Mouse (Mus musculus): Measurements from ENCODE around the gene Rbm33. TPM values are rescaled to one million over a fixed set of nuclear protein-coding genes. Genes with fewer than 3 reads are reported as not detected.
A peak's percentile ranks its signal among the peaks of the same experiment; 100 is the strongest.

Rbm33 gene
- 9.9 and 10.0 TPM in 2 replicates for polyA plus RNA-seq (2015; fragmentation: Nextera tagmentation; extraction: Ambion mirVana)

- ATAC-seq, result peak; percentile 96
- H3K4me3 ChIP-seq (replicated peaks), result peak within 1 kb of the TSS; percentile 97
- peaks cover 11% of the 10 kb centered on the region for H3K4me1 ChIP-seq (replicated peaks)
- peak within 1 kb of the TSS; percentile 69 for H3K4me2 ChIP-seq (replicated peaks)
- peak within 1 kb of the TSS; percentile 100 for H3K27ac ChIP-seq
- under 1% methylated on average over 76 of the region's 76 CpGs for WGBS
- H3K9ac ChIP-seq, result peak within 1 kb of the TSS; percentile 100
- H3K36me3 ChIP-seq, result no peaks in the 10 kb centered on the region
- no peaks in the 10 kb centered on the region for H3K27me3 ChIP-seq (replicated peaks)
- H3K9me3 ChIP-seq, result no peaks in the 10 kb centered on the region
These were observed at the start of gene Rbm33 for GRCm38 (mm10) chr5:28316722-28317245. TSS of gene Rbm33 (plus strand) at chr5:28317121.

GRCm38 (mm10) chr5:28267576-28267975 lies 49.3 kb upstream of the Rbm33 start:
- Histone ChIP-seq H3K4me3 (replicated peaks) (no peak overlapping the region), H3K36me3 (no peaks in the 10 kb centered on the region), H3K9ac (no peak overlapping the region), H3K4me2 (replicated peaks) (no peak overlapping the region), H3K4me1 (replicated peaks) (no peaks in the 10 kb centered on the region), H3K27me3 (replicated peaks) (no peaks in the 10 kb centered on the region), H3K27ac (no peak overlapping the region), H3K9me3 (no peaks in the 10 kb centered on the region)
- no peak for ATAC-seq
- WGBS, result 31% methylated on average over 2 of the region's 2 CpGs

DNA sequence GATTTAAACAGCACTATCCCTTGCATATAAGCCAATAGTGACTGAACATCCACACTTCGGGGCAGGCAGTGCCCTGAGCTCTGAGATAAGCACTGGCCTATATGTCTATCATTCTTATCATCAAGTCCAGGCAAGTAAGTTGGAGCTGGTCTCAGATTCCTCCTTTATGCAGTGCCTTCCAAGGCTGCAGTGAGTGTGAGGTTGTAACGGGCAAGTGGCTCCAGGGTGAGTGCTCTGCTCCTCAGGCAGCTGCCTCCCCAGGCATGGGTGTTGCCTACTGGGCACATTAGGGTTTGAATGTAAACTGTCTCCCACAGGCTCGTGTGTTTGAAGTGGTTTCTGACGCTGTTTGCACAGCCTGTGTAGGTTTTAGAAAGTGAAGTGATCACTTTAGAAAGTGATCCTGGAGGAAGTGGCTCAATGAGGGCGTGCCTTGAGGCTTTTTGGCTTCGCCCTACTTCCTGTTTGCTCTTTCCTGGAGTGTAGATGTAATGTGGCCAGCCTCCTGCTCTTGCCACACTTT lies 47.4 kb upstream of the Rbm33 start:
- Histone ChIP-seq H3K4me3 (replicated peaks) (no peak overlapping the region), H3K9ac (no peak overlapping the region), H3K27ac (no peak overlapping the region), H3K4me2 (replicated peaks) (no peak overlapping the region), H3K9me3 (no peaks in the 10 kb centered on the region), H3K36me3 (no peaks in the 10 kb centered on the region), H3K27me3 (replicated peaks) (no peaks in the 10 kb centered on the region), H3K4me1 (replicated peaks) (no peaks in the 10 kb centered on the region)
- ATAC-seq, result no peak
- WGBS, result 47% methylated on average over 6 of the region's 6 CpGs

GRCm38 (mm10) chr5:28272836-28273235 lies 44.1 kb upstream of the Rbm33 start:
- no peak for ATAC-seq
- no peak overlapping the region for H3K4me3 ChIP-seq (replicated peaks)
- 0 out of 2 replicates have a peak, but pooled peaks cover 2% of the 10 kb centered on the region for H3K4me1 ChIP-seq (replicated peaks)
- no peaks in the 10 kb centered on the region for H3K36me3 ChIP-seq
- H3K9ac ChIP-seq, result no peak overlapping the region
- WGBS, result 69% methylated on average over 2 of the region's 2 CpGs
- no peaks in the 10 kb centered on the region for H3K27me3 ChIP-seq (replicated peaks)
- H3K4me2 ChIP-seq (replicated peaks), result no peak overlapping the region
- no peak overlapping the region for H3K27ac ChIP-seq
- no peaks in the 10 kb centered on the region for H3K9me3 ChIP-seq

GRCm38 (mm10) chr5:28277279-28277678 lies 39.6 kb upstream of the Rbm33 start:
- peak; percentile 80 for ATAC-seq
- Histone ChIP-seq H3K9ac (no peak overlapping the region), H3K4me3 (replicated peaks) (no peak overlapping the region), H3K27me3 (replicated peaks) (no peaks in the 10 kb centered on the region), H3K9me3 (no peaks in the 10 kb centered on the region), H3K36me3 (no peaks in the 10 kb centered on the region), H3K4me2 (replicated peaks) (no peak overlapping the region), H3K4me1 (replicated peaks) (0 out of 2 replicates have a peak, but pooled peaks cover 2% of the 10 kb centered on the region), H3K27ac (no peak overlapping the region)
- 25% methylated on average over 2 of the region's 2 CpGs for WGBS

DNA sequence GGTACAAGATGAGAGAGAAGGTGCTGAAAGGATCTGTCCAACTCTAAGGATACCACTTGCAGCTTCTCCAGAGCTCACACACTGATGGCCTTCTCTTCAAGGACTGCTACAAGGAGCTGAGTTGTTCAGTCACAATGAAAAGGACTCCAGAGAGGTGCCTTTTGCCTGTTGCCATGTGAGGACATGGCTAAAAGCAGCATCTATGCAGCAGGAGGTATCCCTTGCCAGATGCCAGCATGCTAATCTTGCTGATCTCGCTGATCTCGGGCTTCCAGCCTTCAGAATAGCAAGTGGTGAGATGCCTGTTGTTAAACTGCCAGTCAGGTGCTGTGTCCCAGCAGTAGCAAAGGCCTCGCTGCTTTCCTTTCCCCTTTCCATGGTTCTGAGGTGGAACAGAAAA lies 27.8 kb upstream of the Rbm33 start:
- Histone ChIP-seq H3K4me3 (replicated peaks) (no peak overlapping the region), H3K4me1 (replicated peaks) (no peaks in the 10 kb centered on the region), H3K27me3 (replicated peaks) (no peaks in the 10 kb centered on the region), H3K4me2 (replicated peaks) (no peak overlapping the region), H3K27ac (no peak overlapping the region), H3K36me3 (no peaks in the 10 kb centered on the region), H3K9me3 (no peaks in the 10 kb centered on the region), H3K9ac (no peak overlapping the region)
- WGBS, result 56% methylated on average over 3 of the region's 3 CpGs
- no peak for ATAC-seq

- no peaks in the 10 kb centered on the region for H3K9me3 ChIP-seq
- no peak overlapping the region for H3K4me3 ChIP-seq (replicated peaks)
- no peaks in the 10 kb centered on the region for H3K27me3 ChIP-seq (replicated peaks)
- peak; percentile 81 for ATAC-seq
- no peak overlapping the region for H3K9ac ChIP-seq
- 39% methylated on average over 1 of the region's 1 CpGs for WGBS
- H3K4me1 ChIP-seq (replicated peaks), result no peaks in the 10 kb centered on the region
- no peaks in the 10 kb centered on the region for H3K36me3 ChIP-seq
- peak overlapping the region; percentile 60 for H3K27ac ChIP-seq
- no peak overlapping the region for H3K4me2 ChIP-seq (replicated peaks)
These were observed 26.3 kb upstream of the Rbm33 start for GRCm38 (mm10) chr5:28290630-28291029.

- no peaks in the 10 kb centered on the region for H3K9me3 ChIP-seq
- no peaks in the 10 kb centered on the region for H3K36me3 ChIP-seq
- no peak overlapping the region for H3K9ac ChIP-seq
- peak overlapping the region; percentile 48 for H3K27ac ChIP-seq
- H3K4me1 ChIP-seq (replicated peaks), result no peaks in the 10 kb centered on the region
- peak; percentile 87 for ATAC-seq
- WGBS, result 57% methylated on average over 5 of the region's 5 CpGs
- H3K27me3 ChIP-seq (replicated peaks), result no peaks in the 10 kb centered on the region
- H3K4me2 ChIP-seq (replicated peaks), result peak overlapping the region; percentile 41
- no peak overlapping the region for H3K4me3 ChIP-seq (replicated peaks)
These were observed 25.6 kb upstream of the Rbm33 start for GRCm38 (mm10) chr5:28291118-28291850.

DNA sequence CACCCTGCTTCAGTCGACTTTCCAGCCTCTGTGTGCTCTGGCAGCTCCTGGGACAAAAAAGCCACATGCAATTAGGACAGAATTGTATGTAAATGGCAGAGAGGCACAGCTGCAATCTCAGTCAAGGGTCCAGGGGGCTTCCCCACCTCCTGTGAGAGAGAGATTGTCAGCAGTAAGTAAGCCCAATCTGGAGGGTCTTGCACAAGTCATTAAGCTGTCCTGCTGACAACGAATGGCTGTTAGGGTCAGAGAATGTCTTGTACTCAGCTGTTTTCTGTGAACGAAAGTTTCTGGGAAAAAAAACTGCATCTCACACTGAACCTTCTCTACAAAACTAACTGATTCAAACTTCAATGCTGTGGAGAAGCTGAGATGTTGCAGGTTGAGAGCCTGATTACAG lies 24.6 kb upstream of the Rbm33 start:
- Histone ChIP-seq H3K4me1 (replicated peaks) (no peaks in the 10 kb centered on the region), H3K9me3 (no peaks in the 10 kb centered on the region), H3K36me3 (no peaks in the 10 kb centered on the region), H3K9ac (no peak overlapping the region), H3K27ac (no peak overlapping the region), H3K27me3 (replicated peaks) (no peaks in the 10 kb centered on the region), H3K4me2 (replicated peaks) (no peak overlapping the region), H3K4me3 (replicated peaks) (no peak overlapping the region)
- ATAC-seq, result no peak
- 31% methylated on average over 3 of the region's 3 CpGs for WGBS

- no peak overlapping the region for H3K4me2 ChIP-seq (replicated peaks)
- H3K36me3 ChIP-seq, result no peaks in the 10 kb centered on the region
- no peaks in the 10 kb centered on the region for H3K9me3 ChIP-seq
- no peaks in the 10 kb centered on the region for H3K27me3 ChIP-seq (replicated peaks)
- H3K4me3 ChIP-seq (replicated peaks), result no peak overlapping the region
- no peak overlapping the region for H3K27ac ChIP-seq
- 6% methylated on average over 6 of the region's 6 CpGs for WGBS
- no peaks in the 10 kb centered on the region for H3K4me1 ChIP-seq (replicated peaks)
- no peak for ATAC-seq
- H3K9ac ChIP-seq, result no peak overlapping the region
These were observed 22.9 kb upstream of the Rbm33 start for GRCm38 (mm10) chr5:28293990-28294389.

DNA sequence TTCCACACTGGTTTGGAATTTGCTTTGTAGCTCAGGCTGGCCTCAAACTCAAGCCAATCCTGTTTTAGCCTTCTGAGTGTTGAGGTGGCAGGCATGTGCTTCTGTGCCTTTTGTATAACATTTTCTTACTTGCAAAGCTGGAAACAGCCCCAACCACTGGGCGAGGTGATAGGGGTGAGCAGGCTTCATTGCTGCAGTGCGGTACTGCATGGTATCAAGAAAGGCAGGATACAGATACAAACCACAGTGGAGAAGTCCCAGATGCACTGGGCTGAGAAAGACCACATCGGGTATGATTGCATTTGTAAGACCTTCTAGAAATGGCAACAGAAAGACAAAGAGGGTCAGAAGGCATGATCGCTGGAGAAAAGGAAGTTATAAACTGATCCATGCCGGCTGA lies 18.8 kb upstream of the Rbm33 start:
- Histone ChIP-seq H3K27ac (no peak overlapping the region), H3K4me2 (replicated peaks) (no peak overlapping the region), H3K9ac (no peak overlapping the region), H3K36me3 (no peaks in the 10 kb centered on the region), H3K27me3 (replicated peaks) (no peaks in the 10 kb centered on the region), H3K4me3 (replicated peaks) (no peak overlapping the region), H3K9me3 (no peaks in the 10 kb centered on the region), H3K4me1 (replicated peaks) (no peaks in the 10 kb centered on the region)
- ATAC-seq, result no peak
- WGBS, result 80% methylated on average over 5 of the region's 5 CpGs

DNA sequence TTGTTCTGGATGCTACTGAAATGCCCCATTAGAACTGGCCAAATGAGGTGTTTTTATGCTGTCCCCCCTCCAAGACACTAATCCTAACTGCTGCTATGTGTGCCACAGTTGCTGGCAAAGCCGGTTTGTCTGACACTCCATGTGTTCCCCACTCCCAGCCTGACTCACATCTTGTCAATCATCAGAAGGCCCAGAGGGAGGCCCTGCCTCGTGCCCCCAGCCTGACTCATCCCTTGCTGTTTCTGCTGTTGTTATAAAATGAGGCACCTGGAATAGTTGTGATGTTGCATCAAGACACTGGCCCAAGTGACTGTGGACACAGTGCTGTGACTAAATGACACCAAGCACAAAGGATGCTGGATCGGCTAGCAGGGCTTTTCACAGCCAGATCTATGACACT lies 18.2 kb upstream of the Rbm33 start:
- Histone ChIP-seq H3K27me3 (replicated peaks) (no peaks in the 10 kb centered on the region), H3K4me2 (replicated peaks) (no peak overlapping the region), H3K9me3 (no peaks in the 10 kb centered on the region), H3K9ac (no peak overlapping the region), H3K4me3 (replicated peaks) (no peak overlapping the region), H3K27ac (no peak overlapping the region), H3K4me1 (replicated peaks) (no peaks in the 10 kb centered on the region), H3K36me3 (no peaks in the 10 kb centered on the region)
- 63% methylated on average over 3 of the region's 3 CpGs for WGBS
- ATAC-seq, result no peak

DNA sequence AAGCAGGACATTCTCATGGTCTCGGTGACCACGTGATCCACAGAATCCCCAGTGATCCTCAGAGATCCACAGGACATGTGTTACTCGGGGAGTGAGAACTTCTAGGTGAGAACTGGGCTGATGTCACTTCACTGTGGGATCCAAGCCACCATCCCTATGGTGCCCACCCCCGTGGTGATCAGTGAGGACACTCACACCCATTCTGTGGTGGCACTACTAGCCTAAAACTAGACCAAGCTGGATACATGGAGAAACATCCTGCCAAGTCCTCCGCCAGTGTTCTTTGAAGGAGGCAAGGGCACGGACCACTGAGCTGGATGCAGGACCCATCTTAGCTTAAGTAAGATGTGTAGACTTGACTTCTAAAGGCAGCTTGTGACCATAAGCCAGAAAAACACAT lies 17.6 kb upstream of the Rbm33 start:
- WGBS, result 79% methylated on average over 6 of the region's 6 CpGs
- no peaks in the 10 kb centered on the region for H3K4me1 ChIP-seq (replicated peaks)
- no peaks in the 10 kb centered on the region for H3K9me3 ChIP-seq
- no peaks in the 10 kb centered on the region for H3K27me3 ChIP-seq (replicated peaks)
- no peak overlapping the region for H3K4me3 ChIP-seq (replicated peaks)
- no peaks in the 10 kb centered on the region for H3K36me3 ChIP-seq
- no peak for ATAC-seq
- no peak overlapping the region for H3K4me2 ChIP-seq (replicated peaks)
- no peak overlapping the region for H3K9ac ChIP-seq
- H3K27ac ChIP-seq, result no peak overlapping the region
